Comparison of ENCODE assay signal across 13 mouse cellular contexts in the genomic region with DNA sequence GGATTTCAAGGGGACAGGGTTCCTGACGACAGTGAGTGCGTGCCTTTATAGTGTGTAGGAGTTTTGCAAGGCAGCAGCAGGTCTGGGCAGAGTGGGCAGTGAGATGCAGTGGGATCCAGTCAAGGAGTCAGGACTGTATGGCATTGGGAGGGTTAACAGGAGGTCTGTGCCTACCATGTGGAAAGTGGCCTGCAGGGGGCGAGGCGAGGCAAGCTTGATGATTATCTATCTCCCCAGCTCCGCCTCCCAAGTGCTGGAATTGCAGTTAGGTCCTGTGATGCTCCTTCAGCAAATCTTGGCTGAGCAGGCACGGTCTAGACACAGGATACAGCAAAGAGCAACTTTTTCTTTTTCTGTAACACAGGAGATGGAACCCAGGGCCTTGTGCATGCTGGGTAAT. TPM values are rescaled to one million over a fixed set of nuclear protein-coding genes. Genes with fewer than 3 reads are reported as not detected.
DNase-seq lines count a peak whose midpoint lies in the region; TF ChIP-seq lines count a peak whose summit lies in the region.
"Had no signal": no experiment of that assay in that cellular context is flagged by ENCODE, and none has a peak within 500 bp of the region (broad histone marks: within the 10 kb centered on the region; RNA-seq: fewer than 3 reads in every experiment).

No protein-coding gene starts in this region.

- no peak overlapping the region for H3K27ac ChIP-seq in kidney, adult 2 months (ENCODE audit: insufficient read depth, low read depth, low read length)
- no peak overlapping the region for H3K27ac ChIP-seq in thymus, adult 2 months (ENCODE audit: control insufficient read depth, insufficient read depth, low read length)
- no peak overlapping the region for H3K27ac ChIP-seq in bone marrow, adult 2 months (ENCODE audit: control insufficient read depth, insufficient read depth, low read depth, low read length, poor library complexity)
- H3K27ac ChIP-seq: forebrain, embryonic 13.5 days; limb, embryonic 13.5 days had no signal

- TF ChIP-seq POLR2A in kidney, adult 2 months (IDR thresholded peaks at IDR 0.05; ENCODE audit: low read depth, low read length) = no peak
- TF ChIP-seq POLR2A in thymus, adult 2 months (IDR thresholded peaks at IDR 0.05; ENCODE audit: control insufficient read depth, extremely low read depth, insufficient read depth, low read length, poor library complexity) = no peak
- TF ChIP-seq POLR2A in bone marrow, adult 2 months (IDR thresholded peaks at IDR 0.05; ENCODE audit: borderline replicate concordance, control insufficient read depth, low read depth, low read length) = no peak

- 67% methylated on average over 6 of the region's 6 CpGs for WGBS in kidney, adult 2 months
- WGBS in thymus, adult 2 months = 74% methylated on average over 6 of the region's 6 CpGs
- WGBS in bone marrow, adult 2 months = 64% methylated on average over 6 of the region's 6 CpGs

- TF ChIP-seq CTCF in kidney, adult 2 months (conservative IDR thresholded peaks at IDR 0.05; ENCODE audit: insufficient read depth, insufficient read length, low read depth, low read length) = peak; percentile 43
- no peak; the same call in 1 of the 2 replicates for TF ChIP-seq CTCF in thymus, adult 2 months (IDR thresholded peaks at IDR 0.05; ENCODE audit: borderline replicate concordance, control insufficient read depth, extremely low read depth, insufficient read depth, low read length, poor library complexity)
- peak; percentile 37; the same call in 1 of the 2 replicates for TF ChIP-seq CTCF in bone marrow, adult 2 months (IDR thresholded peaks at IDR 0.05; ENCODE audit: control insufficient read depth, insufficient read depth, low read length)

- no peaks in the 10 kb centered on the region for H3K27me3 ChIP-seq in kidney, adult 2 months (replicated peaks; ENCODE audit: control insufficient read depth, insufficient read depth, low read length)
- no peaks in the 10 kb centered on the region for H3K27me3 ChIP-seq in thymus, adult 2 months (ENCODE audit: control insufficient read depth, insufficient read depth, low read length)
- no peaks in the 10 kb centered on the region for H3K27me3 ChIP-seq in splenic B cell, adult 2 months (ENCODE audit: control insufficient read depth, insufficient read depth, low read length, poor library complexity, severe bottlenecking)
- H3K27me3 ChIP-seq: limb, embryonic 13.5 days had no signal

- no peaks in the 10 kb centered on the region for H3K36me3 ChIP-seq in kidney, adult 2 months (ENCODE audit: control insufficient read depth, insufficient read depth, low read length)
- no peaks in the 10 kb centered on the region for H3K36me3 ChIP-seq in thymus, adult 2 months (ENCODE audit: control insufficient read depth, insufficient read depth, low read length)
- no peaks in the 10 kb centered on the region for H3K36me3 ChIP-seq in splenic B cell, adult 2 months (ENCODE audit: control insufficient read depth, insufficient read depth, low read length, poor library complexity, severe bottlenecking)
- H3K36me3 ChIP-seq: limb, embryonic 13.5 days had no signal

- H3K4me1 ChIP-seq in kidney, adult 2 months (ENCODE audit: control insufficient read depth, insufficient read depth, low read length) = peaks cover 5% of the 10 kb centered on the region
- no peaks in the 10 kb centered on the region for H3K4me1 ChIP-seq in thymus, adult 2 months (replicated peaks; ENCODE audit: control insufficient read depth, insufficient read depth, low read length)
- peaks cover 1% of the 10 kb centered on the region for H3K4me1 ChIP-seq in bone marrow, adult 2 months (ENCODE audit: control insufficient read depth, insufficient read depth, low read length)

- DNase-seq in kidney, adult 2 months = peak; percentile 26
- DNase-seq in kidney, adult 11 months = no peak
- DNase-seq in thymus, adult 2 months = peak; percentile 12
- DNase-seq in thymus, adult 18-20 months = no peak
- peak; percentile 17 for DNase-seq in splenic B cell, adult 2 months (ENCODE audit: low read depth, low spot score)
- DNase-seq in left cerebral cortex, postnatal 10 days (ENCODE audit: extremely low spot score in 1 of 2, low spot score in 2 of 2) = no peak
- no peak for DNase-seq in left cerebral cortex, postnatal 36 days (ENCODE audit: low spot score in 2 of 2)
- DNase-seq: heart, adult 18-20 months; heart, postnatal 36 days had no signal

- intact Hi-C loops in left cerebral cortex, postnatal 10 days (cut with DNase I) = no loop called here
- intact Hi-C loops in left cerebral cortex, postnatal 36 days (cut with DNase I) = no loop called here

- H3K4me3 ChIP-seq in kidney, adult 2 months (ENCODE audit: insufficient read depth, low read depth, low read length) = no peak overlapping the region
- no peak overlapping the region for H3K4me3 ChIP-seq in thymus, adult 2 months (ENCODE audit: control insufficient read depth, insufficient read depth, low read length)
- H3K4me3 ChIP-seq in bone marrow, adult 2 months (replicated peaks; ENCODE audit: control insufficient read depth, low read depth, low read length) = no peak overlapping the region
- H3K4me3 ChIP-seq: forebrain, embryonic 13.5 days; limb, embryonic 13.5 days; myocyte had no signal

RNA-seq across cellular contexts. Expression of a gene that starts 29.0 kb away (rescaled TPM):
- polyA plus RNA-seq in kidney, adult 2 months (2012; rRNA removed) = 18.6 and 23.8 TPM in 2 replicates
- polyA plus RNA-seq in thymus, adult 2 months (2012; rRNA removed) = 19.3 and 24.3 TPM in 2 replicates
- polyA plus RNA-seq in bone marrow, adult 2 months (2011; ENCODE audit: insufficient read depth, insufficient read length, low replicate concordance, missing spikeins) = 2.5 and 11.3 TPM in 2 replicates
- 100 to 1,000 TPM; 148 to 169 TPM for total RNA-seq in left cerebral cortex, postnatal 10 days (2021)
- 100 to 1,000 TPM in 1 of 2 experiments, 10 to 100 TPM in 1; 95.9 to 119 TPM for total RNA-seq in left cerebral cortex, postnatal 36 days (2021)

Comparison
In these comparisons a context has a peak if more than half of its experiments do, and no peak if none do; other contexts are left out.
1. DNase-seq: peak in kidney, adult 2 months (single experiment), thymus, adult 2 months (single experiment) and splenic B cell, adult 2 months (single experiment); none in kidney, adult 11 months (single experiment), thymus, adult 18-20 months (0 of 2), left cerebral cortex, postnatal 10 days (0 of 2) and left cerebral cortex, postnatal 36 days (0 of 2).